Mouse (Mus musculus) C2C12 (cell line): ENCODE measurements around the gene Tigit. TPM values are rescaled to one million over a fixed set of nuclear protein-coding genes. Genes with fewer than 3 reads are reported as not detected.

ENCODE experiments used
- H3K27me3 ChIP-seq: one replicate; pipeline ENCODE4 v1.6.1; 2011; ENCODE audit not compliant: control insufficient read depth, insufficient read depth, insufficient read length
- H3K36me3 ChIP-seq: one replicate; pipeline ENCODE4 v1.6.1; 2011; ENCODE audit not compliant: control insufficient read depth, insufficient read depth
- H3K4me3 ChIP-seq: one replicate; pipeline ENCODE4 v1.5.1; 2011; ENCODE audit warnings: mild to moderate bottlenecking, control low read depth; ENCODE audit not compliant: poor library complexity, insufficient read depth, severe bottlenecking
- H3K79me2 ChIP-seq: one replicate; pipeline ENCODE4 v1.6.1; 2011; ENCODE audit not compliant: control insufficient read depth, insufficient read depth
- H3K79me3 ChIP-seq: one replicate; pipeline ENCODE4 v1.6.1; 2011; ENCODE audit warnings: low read depth, control low read depth
- H3ac ChIP-seq: one replicate; pipeline ENCODE3; 2011; ENCODE audit warnings: low read depth; ENCODE audit not compliant: control insufficient read depth, insufficient read length
- CEBPB ChIP-seq: IDR thresholded peaks from one replicate; pipeline ENCODE4 v1.6.1; 2011; ENCODE audit warnings: low read depth, mild to moderate bottlenecking, control low read depth, moderate library complexity
- CTCF ChIP-seq: IDR thresholded peaks from one replicate; pipeline ENCODE4 v1.5.1; 2011; ENCODE audit not compliant: control insufficient read depth, insufficient read depth, insufficient read length
- FOSL1 ChIP-seq: IDR thresholded peaks from one replicate; pipeline ENCODE4 v1.8.0; 2011; ENCODE audit warnings: mild to moderate bottlenecking, low read length; ENCODE audit not compliant: poor library complexity, insufficient read depth, severe bottlenecking
- MAX ChIP-seq: IDR thresholded peaks from one replicate; pipeline ENCODE4 v1.6.1; 2011; ENCODE audit warnings: mild to moderate bottlenecking, control low read depth
- MYOD1 ChIP-seq: IDR thresholded peaks from one replicate; pipeline ENCODE4 v1.6.1; 2011; ENCODE audit warnings: low read depth; ENCODE audit not compliant: control insufficient read depth, insufficient read length
- MYOG ChIP-seq: IDR thresholded peaks from one replicate; pipeline ENCODE4 v1.6.1; 2011; ENCODE audit not compliant: control insufficient read depth, insufficient read length; ENCODE audit errors: extremely low read depth
- USF1 ChIP-seq: IDR thresholded peaks from one replicate; pipeline ENCODE4 v1.6.1; 2011; ENCODE audit warnings: low read depth, mild to moderate bottlenecking, control low read depth, moderate library complexity
- polyA plus RNA-seq: library from polyadenylated mRNA; unstranded; fragments of >200 nt; fragmentation: generic; extraction: Trizol; gene quantifications from one replicate; pipeline ENCODE4 v1.2.1, GENCODE M21; 2012; ENCODE audit warnings: missing spikeins

Gene Tigit
- polyA plus RNA-seq, 1 experiment = 10.1 TPM

DNA sequence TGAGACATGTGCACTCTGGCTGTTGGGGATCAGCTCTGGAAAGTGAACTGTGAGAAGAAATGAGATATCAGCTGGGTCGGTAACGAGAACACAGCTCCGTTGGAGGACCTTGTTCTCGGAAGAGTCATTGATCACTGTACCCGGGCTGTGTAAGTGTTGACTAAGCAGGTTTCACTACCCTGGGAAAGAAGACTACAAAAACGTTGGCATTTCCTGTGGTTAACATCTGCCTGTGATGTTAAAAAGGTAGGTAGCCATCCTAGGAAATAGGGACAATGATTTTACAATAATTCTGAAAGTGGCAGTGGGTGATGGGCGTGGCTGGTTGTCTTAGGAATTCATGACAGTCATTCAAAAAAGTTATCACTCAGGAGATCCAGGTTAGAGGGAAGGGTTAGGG lies 31.9 kb upstream of the Tigit start:
- Histone ChIP-seq H3ac (no peak overlapping the region), H3K36me3 (no peaks in the 10 kb centered on the region), H3K4me3 (no peak overlapping the region), H3K79me2 (no peaks in the 10 kb centered on the region), H3K79me3 (no peaks in the 10 kb centered on the region), H3K27me3 (no peaks in the 10 kb centered on the region)
- TF ChIP-seq CEBPB (no peak), FOSL1 (no peak), MAX (no peak), MYOD1 (no peak), USF1 (no peak), CTCF (no peak), MYOG (no peak)

DNA sequence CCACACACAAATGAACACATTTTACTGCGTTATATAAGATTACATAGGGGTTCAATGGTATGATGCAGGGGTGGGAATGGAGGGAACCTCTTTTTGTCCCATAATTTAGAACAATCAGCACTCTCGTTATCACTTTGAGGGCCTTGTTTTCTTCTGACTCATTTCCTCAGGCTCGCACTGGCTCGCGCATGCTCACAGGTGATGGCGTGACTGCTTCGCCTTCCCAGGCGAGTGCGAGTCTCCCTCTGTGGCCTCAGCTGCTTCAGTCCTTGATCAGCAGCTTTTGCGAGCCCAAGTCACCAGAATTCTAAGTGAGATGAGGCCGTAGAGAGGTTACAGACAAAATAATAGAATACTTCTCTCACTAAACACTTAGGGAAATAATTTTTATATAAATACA lies 30.2 kb upstream of the Tigit start:
- Histone ChIP-seq H3K79me3 (no peaks in the 10 kb centered on the region), H3K79me2 (no peaks in the 10 kb centered on the region), H3K27me3 (no peaks in the 10 kb centered on the region), H3ac (no peak overlapping the region), H3K4me3 (no peak overlapping the region), H3K36me3 (no peaks in the 10 kb centered on the region)
- TF ChIP-seq MYOD1 (no peak), USF1 (no peak), CTCF (no peak), FOSL1 (no peak), MYOG (no peak), MAX (no peak), CEBPB (no peak)

- no peaks in the 10 kb centered on the region for H3K36me3 ChIP-seq
- H3ac ChIP-seq = no peak overlapping the region
- H3K79me3 ChIP-seq = no peaks in the 10 kb centered on the region
- no peaks in the 10 kb centered on the region for H3K27me3 ChIP-seq
- H3K79me2 ChIP-seq = no peaks in the 10 kb centered on the region
- H3K4me3 ChIP-seq = no peak overlapping the region
- TF ChIP-seq CTCF (no peak), MAX (no peak), FOSL1 (no peak), CEBPB (no peak), MYOG (no peak), USF1 (no peak), MYOD1 (no peak)
Measured at GRCm38 (mm10) chr16:43692611-43693010, 28.7 kb upstream of the Tigit start.

DNA sequence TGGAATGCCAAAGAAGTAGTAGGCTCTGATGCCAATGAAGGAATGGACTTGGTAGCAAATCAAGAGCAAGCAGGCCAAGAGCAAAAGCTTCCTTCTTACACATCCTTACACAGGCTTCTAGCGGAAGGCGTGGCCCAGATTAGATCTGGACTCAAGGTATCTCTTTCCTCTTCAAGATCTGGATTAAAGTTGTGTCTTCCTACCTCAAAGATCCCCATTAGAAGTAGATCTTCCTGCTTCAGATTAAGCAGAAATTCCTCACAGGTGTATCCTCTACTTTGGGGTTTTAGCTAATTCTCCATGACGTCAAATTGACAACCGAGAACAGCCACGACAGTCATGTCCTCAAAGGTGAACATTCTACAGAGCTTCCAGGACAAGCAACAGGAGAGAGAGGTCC lies 27.8 kb upstream of the Tigit start:
- H3K79me2 ChIP-seq = no peaks in the 10 kb centered on the region
- no peaks in the 10 kb centered on the region for H3K27me3 ChIP-seq
- no peaks in the 10 kb centered on the region for H3K79me3 ChIP-seq
- H3K4me3 ChIP-seq = no peak overlapping the region
- no peak overlapping the region for H3ac ChIP-seq
- no peaks in the 10 kb centered on the region for H3K36me3 ChIP-seq
- TF ChIP-seq MAX = no peak
- TF ChIP-seq CEBPB = no peak
- TF ChIP-seq FOSL1 = no peak
- no peak for TF ChIP-seq MYOG
- TF ChIP-seq MYOD1 = no peak
- TF ChIP-seq USF1 = no peak
- TF ChIP-seq CTCF = no peak

GRCm38 (mm10) chr16:43690912-43691311 lies 27.0 kb upstream of the Tigit start:
- no peak overlapping the region for H3ac ChIP-seq
- no peaks in the 10 kb centered on the region for H3K79me2 ChIP-seq
- TF ChIP-seq CEBPB = no peak
- no peak for TF ChIP-seq USF1
- TF ChIP-seq CTCF = no peak
- TF ChIP-seq FOSL1 = no peak
- TF ChIP-seq MAX = no peak
- no peak for TF ChIP-seq MYOG
- no peak for TF ChIP-seq MYOD1
- H3K79me3 ChIP-seq = no peaks in the 10 kb centered on the region
- H3K36me3 ChIP-seq = no peaks in the 10 kb centered on the region
- no peaks in the 10 kb centered on the region for H3K27me3 ChIP-seq
- H3K4me3 ChIP-seq = no peak overlapping the region

- TF ChIP-seq MAX (no peak), CTCF (no peak), CEBPB (no peak)
Measured at GRCm38 (mm10) chr16:43690211-43690690, 26.3 kb upstream of the Tigit start.

More at GRCm38 (mm10) chr16:43690211-43690690, 26.3 kb upstream of the Tigit start:
- no peaks in the 10 kb centered on the region for H3K79me3 ChIP-seq
- H3K79me2 ChIP-seq = no peaks in the 10 kb centered on the region
- no peaks in the 10 kb centered on the region for H3K27me3 ChIP-seq
- no peaks in the 10 kb centered on the region for H3K36me3 ChIP-seq
- no peak overlapping the region for H3ac ChIP-seq
- H3K4me3 ChIP-seq = no peak overlapping the region
